In genomic region chr1:33620091-33620788, GRCm38 (mm10) we compare ENCODE assay signal across 17 mouse cellular contexts.
"Had no signal": no experiment of that assay in that cellular context is flagged by ENCODE, and none has a peak within 500 bp of the region (broad histone marks: within the 10 kb centered on the region; RNA-seq: fewer than 3 reads in every experiment).

No protein-coding gene starts in this region.

- H3K4me1 ChIP-seq: limb, embryonic 13.5 days; neural tube, embryonic 13.5 days had no signal

- H3K4me2 ChIP-seq: limb, embryonic 13.5 days; neural tube, embryonic 13.5 days had no signal

- H3K9ac ChIP-seq: limb, embryonic 13.5 days; neural tube, embryonic 13.5 days had no signal

- H3K27me3 ChIP-seq: limb, embryonic 13.5 days; neural tube, embryonic 13.5 days had no signal

- H3K27ac ChIP-seq: kidney, postnatal 0 days; limb, embryonic 13.5 days; neural tube, embryonic 13.5 days had no signal

- H3K9me3 ChIP-seq: limb, embryonic 13.5 days; neural tube, embryonic 13.5 days had no signal

- H3K36me3 ChIP-seq: neural tube, embryonic 13.5 days had no signal

- DNase-seq: kidney, adult 8-10 months; kidney, postnatal 36 days; layer of hippocampus, adult 9-11 months; layer of hippocampus, postnatal 36 days; left cerebral cortex, postnatal 4 days; lung, adult 18-20 months; midbrain, embryonic 14.5 days; retina, postnatal 1 day; right cerebral cortex, postnatal 4 days; spleen, adult 18-20 months; thymus, adult 18-20 months; thymus, postnatal 25 days had no signal

- ATAC-seq: inflammation-experienced regulatory T-cells, adult 6 months; intestine, postnatal 0 days had no signal

- H3K4me3 ChIP-seq: limb, embryonic 13.5 days; neural tube, embryonic 13.5 days had no signal
